Mouse (Mus musculus) erythroblast, embryonic 14.5 days (primary cell): ENCODE data around the gene Fbxw4. TPM values are rescaled to one million over a fixed set of nuclear protein-coding genes. Genes with fewer than 3 reads are reported as not detected.

Source experiments
- H3K27me3 ChIP-seq: 2 replicates; pipeline ENCODE4 v1.6.1; 2012; ENCODE audit warnings: inconsistent platforms; ENCODE audit not compliant: control insufficient read depth
- H3K36me3 ChIP-seq: 2 replicates; pipeline ENCODE4 v1.6.1; 2012; ENCODE audit warnings: mild to moderate bottlenecking, inconsistent platforms; ENCODE audit not compliant: control insufficient read depth
- H3K4me1 ChIP-seq: 2 replicates; pipeline ENCODE4 v1.6.1; 2012; ENCODE audit warnings: inconsistent platforms; ENCODE audit not compliant: control insufficient read depth
- H3K4me3 ChIP-seq: replicated peaks from 2 replicates; pipeline ENCODE3; 2012; ENCODE audit warnings: moderate library complexity, mild to moderate bottlenecking, inconsistent platforms
- H3K9me3 ChIP-seq: 2 replicates; pipeline ENCODE4 v1.6.1; 2012; ENCODE audit warnings: low read length, inconsistent platforms, mixed read lengths; ENCODE audit not compliant: control insufficient read depth
- GATA1 ChIP-seq: IDR thresholded peaks from 2 replicates; pipeline ENCODE4 v1.6.1; 2012; ENCODE audit warnings: low read length, inconsistent platforms, mixed read lengths
- TAL1 ChIP-seq: IDR thresholded peaks from 3 replicates; pipeline ENCODE4 v1.6.1; 2012; ENCODE audit warnings: low read length, inconsistent platforms, mixed read lengths
- polyA plus RNA-seq: library from polyadenylated mRNA; stranded (reverse); fragments of >175 nt; gene quantifications from 2 replicates; pipeline ENCODE4 v1.2.3, GENCODE M21; 2012

The Fbxw4 gene
- polyA plus RNA-seq, 1 experiment: 8.5 TPM

GRCm38 (mm10) chr19:45621061-45621460 is 39.1 kb downstream of the Fbxw4 start:
- TF ChIP-seq TAL1: no peak
- TF ChIP-seq GATA1: no peak
- no peak overlapping the region for H3K4me3 ChIP-seq
- H3K27me3 ChIP-seq: no peaks in the 10 kb centered on the region
- peaks cover 71% of the 10 kb centered on the region for H3K36me3 ChIP-seq
- no peaks in the 10 kb centered on the region for H3K9me3 ChIP-seq
- peaks cover 9% of the 10 kb centered on the region for H3K4me1 ChIP-seq

- TF ChIP-seq GATA1: no peak
- no peak for TF ChIP-seq TAL1
- H3K36me3 ChIP-seq: peaks cover 70% of the 10 kb centered on the region
These were observed 40.2 kb downstream of the Fbxw4 start for GRCm38 (mm10) chr19:45619744-45620501.

GRCm38 (mm10) chr19:45618184-45618583 is 41.9 kb downstream of the Fbxw4 start:
- TF ChIP-seq TAL1 (no peak), GATA1 (no peak)
- H3K9me3 ChIP-seq: no peaks in the 10 kb centered on the region
- no peaks in the 10 kb centered on the region for H3K27me3 ChIP-seq
- H3K36me3 ChIP-seq: peaks cover 63% of the 10 kb centered on the region
- H3K4me1 ChIP-seq: peaks cover 22% of the 10 kb centered on the region
- no peak overlapping the region for H3K4me3 ChIP-seq

More at GRCm38 (mm10) chr19:45619744-45620501, 40.2 kb downstream of the Fbxw4 start:
- H3K9me3 ChIP-seq: no peaks in the 10 kb centered on the region
- no peaks in the 10 kb centered on the region for H3K27me3 ChIP-seq
- H3K4me1 ChIP-seq: peaks cover 20% of the 10 kb centered on the region
- no peak overlapping the region for H3K4me3 ChIP-seq

GRCm38 (mm10) chr19:45616735-45617134 is 43.4 kb downstream of the Fbxw4 start:
- no peaks in the 10 kb centered on the region for H3K27me3 ChIP-seq
- H3K9me3 ChIP-seq: no peaks in the 10 kb centered on the region
- H3K4me1 ChIP-seq: peaks cover 22% of the 10 kb centered on the region
- peaks cover 63% of the 10 kb centered on the region for H3K36me3 ChIP-seq
- no peak overlapping the region for H3K4me3 ChIP-seq
- TF ChIP-seq TAL1 (no peak), GATA1 (no peak)

GRCm38 (mm10) chr19:45616214-45616518 is 43.9 kb downstream of the Fbxw4 start:
- peaks cover 57% of the 10 kb centered on the region for H3K36me3 ChIP-seq
- H3K4me3 ChIP-seq: no peak overlapping the region
- TF ChIP-seq GATA1: no peak
- H3K27me3 ChIP-seq: no peaks in the 10 kb centered on the region
- no peaks in the 10 kb centered on the region for H3K9me3 ChIP-seq
- peaks cover 22% of the 10 kb centered on the region for H3K4me1 ChIP-seq

- Histone ChIP-seq H3K4me1 (peaks cover 22% of the 10 kb centered on the region), H3K4me3 (no peak overlapping the region), H3K36me3 (peaks cover 58% of the 10 kb centered on the region), H3K9me3 (no peaks in the 10 kb centered on the region), H3K27me3 (no peaks in the 10 kb centered on the region)
- TF ChIP-seq GATA1 (no peak), TAL1 (no peak)
These were observed 44.5 kb downstream of the Fbxw4 start for GRCm38 (mm10) chr19:45615415-45616213.

GRCm38 (mm10) chr19:45614928-45615327 is 45.2 kb downstream of the Fbxw4 start:
- H3K36me3 ChIP-seq: peaks cover 55% of the 10 kb centered on the region
- H3K4me3 ChIP-seq: no peak overlapping the region
- no peaks in the 10 kb centered on the region for H3K9me3 ChIP-seq
- H3K4me1 ChIP-seq: peaks cover 22% of the 10 kb centered on the region
- no peaks in the 10 kb centered on the region for H3K27me3 ChIP-seq
- no peak for TF ChIP-seq GATA1
- TF ChIP-seq TAL1: no peak

GRCm38 (mm10) chr19:45614375-45614774 is 45.7 kb downstream of the Fbxw4 start:
- no peaks in the 10 kb centered on the region for H3K9me3 ChIP-seq
- TF ChIP-seq GATA1 (no peak), TAL1 (no peak)
- peaks cover 22% of the 10 kb centered on the region for H3K4me1 ChIP-seq
- H3K27me3 ChIP-seq: no peaks in the 10 kb centered on the region
- no peak overlapping the region for H3K4me3 ChIP-seq
- peaks cover 55% of the 10 kb centered on the region for H3K36me3 ChIP-seq

- H3K36me3 ChIP-seq: peaks cover 45% of the 10 kb centered on the region
- no peak for TF ChIP-seq TAL1
- no peak for TF ChIP-seq GATA1
- H3K27me3 ChIP-seq: no peaks in the 10 kb centered on the region
These were observed 49.3 kb downstream of the Fbxw4 start for GRCm38 (mm10) chr19:45610823-45611222.

More at GRCm38 (mm10) chr19:45610823-45611222, 49.3 kb downstream of the Fbxw4 start:
- H3K4me3 ChIP-seq: no peak overlapping the region
- H3K9me3 ChIP-seq: no peaks in the 10 kb centered on the region
- peaks cover 14% of the 10 kb centered on the region for H3K4me1 ChIP-seq
